Mouse (Mus musculus) left cerebral cortex, adult 8-10 months (tissue): Measurements from ENCODE around the gene Gpc2. TPM values are rescaled to one million over a fixed set of nuclear protein-coding genes. Genes with fewer than 3 reads are reported as not detected.

Experiments
- total RNA-seq, 4 experiments: library from RNA; stranded (reverse); gene quantifications; 2 replicates each; pipeline ENCODE4 v1.2.4; 2022

Gene Gpc2
- total RNA-seq, 4 experiments from 2014 or later: 0.94 to 1.7 (median 1.3) TPM

Other genes starting within 250 kb of the Gpc2 start
- not detected for gene Smok3c, start 226.8 kb downstream of the Gpc2 start, total RNA-seq
- gene Zkscan1, start 194.9 kb downstream of the Gpc2 start, total RNA-seq: 10 to 100 TPM; 39.6 to 44.7 (median 42.9) TPM
- gene Zscan21, start 163.1 kb downstream of the Gpc2 start, total RNA-seq: 10 to 100 TPM; 15.9 to 17.8 (median 16.3) TPM
- 10 to 100 TPM; 11.6 to 14.0 (median 13.4) TPM for gene Zfp113, start 124.3 kb downstream of the Gpc2 start, total RNA-seq
- 100 to 1,000 TPM; 133 to 147 (median 144) TPM for gene Cops6, start 118.9 kb downstream of the Gpc2 start, total RNA-seq
- 10 to 100 TPM; 21.6 to 28.1 (median 24.0) TPM for gene Ap4m1, start 108.0 kb downstream of the Gpc2 start, total RNA-seq
- gene Mcm7, start 107.6 kb downstream of the Gpc2 start, total RNA-seq: 10 to 100 TPM; 15.2 to 17.9 (median 15.9) TPM
- gene Taf6, start 92.6 kb downstream of the Gpc2 start, total RNA-seq: 10 to 100 TPM; 34.6 to 42.1 (median 38.8) TPM
- 10 to 100 TPM; 11.7 to 14.7 (median 12.5) TPM for gene Cnpy4, start 92.5 kb downstream of the Gpc2 start, total RNA-seq
- 1 to 10 TPM; 7.4 to 9.1 (median 8.5) TPM for gene Mblac1, start 85.7 kb downstream of the Gpc2 start, total RNA-seq
- under 1 TPM in 3 of 4 experiments, not detected in 1; 0.19 to 0.23 (median 0.22) TPM for gene Nxpe5, start 54.1 kb downstream of the Gpc2 start, total RNA-seq
- gene Lamtor4, start 24.5 kb downstream of the Gpc2 start, total RNA-seq: 10 to 100 TPM; 50.8 to 61.6 (median 55.1) TPM
- gene BC037034, start 16.0 kb downstream of the Gpc2 start, total RNA-seq: 10 to 100 TPM; 60.5 to 70.0 (median 66.1) TPM
- gene Gal3st4, start 7.2 kb downstream of the Gpc2 start, total RNA-seq: 1 to 10 TPM; 2.8 to 5.2 (median 3.9) TPM
- not detected for gene Gm43720, start within 50 bp of the Gpc2 start, total RNA-seq
- gene Stag3, start 235 bp upstream of the Gpc2 start, total RNA-seq: 1 to 10 TPM in 2 of 4 experiments, under 1 TPM in 2; 0.36 to 1.2 (median 0.89) TPM
- gene Pvrig, start 62.0 kb upstream of the Gpc2 start, total RNA-seq: 1 to 10 TPM in 1 of 4 experiments, under 1 TPM in 3; 0.34 to 1.1 (median 0.59) TPM
- gene Zfp157, start 161.5 kb upstream of the Gpc2 start, total RNA-seq: 10 to 100 TPM; 20.6 to 23.6 (median 20.8) TPM